Mouse (Mus musculus): ENCODE data around the gene Wdr43. TPM values are rescaled to one million over a fixed set of nuclear protein-coding genes. Genes with fewer than 3 reads are reported as not detected.
A peak's percentile ranks its signal among the peaks of the same experiment; 100 is the strongest.
"Not testable (repeated sequence)": the region's sequence is repeated elsewhere in the genome, so short reads cannot be mapped to it uniquely, and the experiment has no call there.

The Wdr43 gene
- polyA plus RNA-seq, 1 experiment from 2014 or later = 65.2 TPM

DNA sequence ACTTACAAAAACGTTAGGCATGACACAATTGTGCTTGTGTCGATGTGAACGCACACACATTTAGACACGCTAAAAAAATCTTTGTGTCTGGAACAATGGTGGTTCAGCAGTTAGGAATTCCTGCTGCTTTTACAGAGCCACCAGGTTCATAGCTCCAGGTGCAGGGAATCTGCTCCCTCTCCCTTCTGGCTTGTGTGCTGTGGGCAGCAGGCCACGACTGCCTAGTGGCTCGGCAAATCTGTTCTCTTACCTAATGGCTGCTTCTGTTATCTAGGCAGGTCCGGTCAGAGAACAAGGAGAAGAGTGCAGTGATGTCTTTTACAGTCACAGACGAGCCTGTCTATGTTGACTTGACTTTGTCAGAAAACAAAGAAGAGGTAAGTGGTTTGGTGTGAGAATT lies 17.7 kb downstream of the Wdr43 start:
- H3K27ac ChIP-seq (ENCODE audit: low read length) = no peak overlapping the region
- no peak overlapping the region for H3K9ac ChIP-seq (ENCODE audit: low read depth, low read length)
- no peaks in the 10 kb centered on the region for H3K4me1 ChIP-seq (ENCODE audit: control insufficient read depth, insufficient read depth, low read length)
- no peak for ATAC-seq
- no peaks in the 10 kb centered on the region for H3K27me3 ChIP-seq (replicated peaks; ENCODE audit: control insufficient read depth, insufficient read depth, low read length)
- H3K4me3 ChIP-seq (ENCODE audit: low read length) = no peak overlapping the region
- H3K4me2 ChIP-seq (ENCODE audit: low read depth, low read length) = no peak overlapping the region
- no peaks in the 10 kb centered on the region for H3K9me3 ChIP-seq (ENCODE audit: control insufficient read depth, low read length)
- H3K36me3 ChIP-seq (ENCODE audit: control insufficient read depth, insufficient read depth, low read length) = peaks cover 18% of the 10 kb centered on the region
- 90% methylated on average over 8 of the region's 8 CpGs for WGBS

DNA sequence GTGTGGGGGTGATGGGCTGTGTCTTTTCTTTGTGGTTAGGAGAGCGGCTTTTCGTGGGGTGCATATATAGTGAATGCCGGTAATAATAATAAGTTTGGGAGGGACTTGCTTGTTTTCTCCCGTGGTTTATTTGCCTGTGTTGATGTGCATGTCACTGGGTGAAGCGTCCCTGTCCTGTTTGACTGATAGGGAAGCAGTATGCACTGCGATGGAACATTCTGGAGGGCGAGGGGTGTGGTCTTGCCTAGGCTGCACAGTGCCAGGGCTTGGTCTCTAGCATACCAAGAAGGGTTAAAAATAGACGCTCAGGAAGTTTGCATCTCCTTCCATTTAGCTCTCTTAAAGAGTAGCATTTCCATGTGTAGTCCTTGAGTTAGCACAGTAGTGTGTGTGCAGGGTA lies 21.1 kb downstream of the Wdr43 start:
- Histone ChIP-seq H3K9ac (ENCODE audit: low read depth, low read length) (no peak overlapping the region), H3K36me3 (ENCODE audit: control insufficient read depth, insufficient read depth, low read length) (peaks cover 26% of the 10 kb centered on the region), H3K27me3 (replicated peaks; ENCODE audit: control insufficient read depth, insufficient read depth, low read length) (no peaks in the 10 kb centered on the region), H3K27ac (ENCODE audit: low read length) (no peak overlapping the region), H3K4me1 (ENCODE audit: control insufficient read depth, insufficient read depth, low read length) (no peaks in the 10 kb centered on the region), H3K4me3 (ENCODE audit: low read length) (no peak overlapping the region), H3K4me2 (ENCODE audit: low read depth, low read length) (no peak overlapping the region), H3K9me3 (ENCODE audit: control insufficient read depth, low read length) (no peaks in the 10 kb centered on the region)
- 91% methylated on average over 8 of the region's 8 CpGs for WGBS
- no peak for ATAC-seq

DNA sequence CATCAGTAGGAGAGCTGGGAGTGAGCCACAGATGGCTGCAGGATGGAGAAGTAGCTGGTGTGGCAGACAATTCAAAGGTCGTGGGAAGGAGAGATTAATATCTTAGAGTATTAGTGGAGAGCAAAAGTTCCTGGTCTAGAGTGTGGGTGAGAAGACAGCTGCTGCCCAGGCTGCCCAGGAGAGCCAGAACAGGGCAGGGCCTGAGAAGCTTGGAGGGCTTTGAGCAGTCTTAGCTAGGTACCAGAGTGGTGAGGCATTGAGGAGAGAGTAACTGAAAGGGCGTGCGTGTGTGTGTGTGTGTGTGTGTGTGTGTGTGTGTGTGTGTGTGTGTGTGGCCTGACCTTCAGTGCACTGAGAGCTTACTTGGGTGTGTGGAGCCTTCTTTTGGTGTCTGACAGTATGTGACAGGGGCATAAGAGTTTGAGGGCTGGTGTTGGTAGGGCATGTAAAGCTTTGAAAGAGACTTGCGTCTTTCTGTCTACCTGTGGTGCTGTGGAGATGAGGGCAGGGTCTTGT lies 22.1 kb downstream of the Wdr43 start:
- Histone ChIP-seq H3K27me3 (replicated peaks; ENCODE audit: control insufficient read depth, insufficient read depth, low read length) (no peaks in the 10 kb centered on the region), H3K27ac (ENCODE audit: low read length) (no peak overlapping the region), H3K4me3 (ENCODE audit: low read length) (no peak overlapping the region), H3K9me3 (ENCODE audit: control insufficient read depth, low read length) (no peaks in the 10 kb centered on the region), H3K4me2 (ENCODE audit: low read depth, low read length) (no peak overlapping the region), H3K4me1 (ENCODE audit: control insufficient read depth, insufficient read depth, low read length) (no peaks in the 10 kb centered on the region), H3K36me3 (ENCODE audit: control insufficient read depth, insufficient read depth, low read length) (peaks cover 26% of the 10 kb centered on the region), H3K9ac (ENCODE audit: low read depth, low read length) (no peak overlapping the region)
- ATAC-seq = peak; percentile 53; the same call in 1 of the 2 replicates
- WGBS = 92% methylated on average over 4 of the region's 4 CpGs

DNA sequence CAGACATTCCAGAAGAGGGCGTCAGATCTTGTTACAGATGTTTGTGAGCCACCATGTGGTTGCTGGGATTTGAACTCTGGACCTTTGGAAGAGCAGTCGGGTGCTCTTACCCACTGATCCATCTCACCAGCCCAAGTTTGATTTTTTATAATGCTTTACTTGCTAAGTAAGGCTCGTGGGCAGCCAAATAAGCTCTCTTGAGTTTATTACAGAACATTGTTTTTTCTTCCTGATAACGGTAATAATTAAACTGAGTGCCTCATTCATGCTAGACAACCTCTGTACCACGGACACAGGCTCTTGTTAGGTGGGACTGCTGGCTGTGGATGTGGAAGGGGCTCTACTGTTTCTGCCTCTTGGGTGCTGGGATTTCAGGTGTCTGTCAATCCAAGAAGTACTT lies 23.4 kb downstream of the Wdr43 start:
- not testable (repeated sequence) for H3K27me3 ChIP-seq (replicated peaks; ENCODE audit: control insufficient read depth, insufficient read depth, low read length); H3K9me3 ChIP-seq (ENCODE audit: control insufficient read depth, low read length); H3K9ac ChIP-seq (ENCODE audit: low read depth, low read length); H3K4me3 ChIP-seq (ENCODE audit: low read length); H3K4me1 ChIP-seq (ENCODE audit: control insufficient read depth, insufficient read depth, low read length); H3K4me2 ChIP-seq (ENCODE audit: low read depth, low read length); H3K27ac ChIP-seq (ENCODE audit: low read length)
- H3K36me3 ChIP-seq (ENCODE audit: control insufficient read depth, insufficient read depth, low read length) = peaks cover 21% of the 10 kb centered on the region
- WGBS = 54% methylated on average over 5 of the region's 5 CpGs
- 0 out of 2 replicates have a peak, but pooled peaks have one; percentile 47 for ATAC-seq

DNA sequence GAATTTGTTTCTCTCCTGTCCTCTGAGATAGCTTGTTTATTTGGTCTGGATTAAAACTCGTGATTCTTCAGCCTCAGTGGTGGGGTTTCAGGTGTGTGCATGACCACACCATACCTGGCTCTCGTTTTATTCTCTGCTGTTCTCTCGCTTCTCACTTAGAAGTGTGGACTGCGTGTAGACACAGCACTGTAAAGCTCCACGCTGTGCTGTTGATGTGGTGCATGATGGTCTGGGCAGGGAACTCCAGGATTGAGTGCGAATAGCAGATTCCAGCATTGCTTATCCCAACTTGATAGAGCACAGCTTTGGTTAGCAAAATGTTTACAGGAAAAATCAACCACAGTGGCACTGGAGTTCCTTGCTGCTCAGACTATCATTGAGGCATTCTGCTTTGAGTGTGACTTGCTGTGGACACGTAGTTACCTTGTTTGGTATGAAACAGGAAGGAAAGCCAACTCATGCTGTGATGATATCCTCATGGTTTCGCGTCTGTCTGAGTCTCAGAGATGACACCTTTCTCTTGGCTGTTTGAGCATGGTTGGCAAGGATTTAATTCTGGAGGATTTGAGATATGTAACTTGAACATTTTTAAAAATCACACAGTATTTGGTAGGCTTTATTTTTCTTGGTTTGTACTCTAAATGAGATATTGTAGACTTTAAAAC lies 24.9 kb downstream of the Wdr43 start:
- H3K36me3 ChIP-seq (ENCODE audit: control insufficient read depth, insufficient read depth, low read length) = peaks cover 14% of the 10 kb centered on the region
- no peaks in the 10 kb centered on the region for H3K9me3 ChIP-seq (ENCODE audit: control insufficient read depth, low read length)
- H3K4me1 ChIP-seq (ENCODE audit: control insufficient read depth, insufficient read depth, low read length) = no peaks in the 10 kb centered on the region
- no peak overlapping the region for H3K4me3 ChIP-seq (ENCODE audit: low read length)
- WGBS = 91% methylated on average over 9 of the region's 9 CpGs
- H3K4me2 ChIP-seq (ENCODE audit: low read depth, low read length) = no peak overlapping the region
- no peaks in the 10 kb centered on the region for H3K27me3 ChIP-seq (replicated peaks; ENCODE audit: control insufficient read depth, insufficient read depth, low read length)
- no peak for ATAC-seq
- no peak overlapping the region for H3K9ac ChIP-seq (ENCODE audit: low read depth, low read length)
- no peak overlapping the region for H3K27ac ChIP-seq (ENCODE audit: low read length)

DNA sequence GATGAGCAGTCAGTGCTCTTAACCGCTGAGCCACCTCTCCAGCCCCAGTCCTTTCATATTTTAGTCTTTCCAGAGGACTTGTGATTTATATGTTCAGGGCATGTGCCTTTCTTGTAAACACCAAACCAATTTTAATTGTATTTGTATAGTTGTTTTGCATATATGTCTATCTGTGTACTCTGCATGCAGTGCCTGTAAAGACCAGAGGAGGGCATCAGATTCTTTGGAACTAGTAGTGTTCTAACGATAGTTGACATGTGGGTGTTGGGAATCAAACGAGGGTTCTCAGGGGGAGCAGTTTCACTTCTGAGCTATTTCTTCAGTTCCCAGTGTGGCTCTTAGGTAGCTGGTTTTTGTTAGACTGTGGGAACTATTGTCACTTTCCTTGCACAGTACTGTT lies 26.5 kb downstream of the Wdr43 start:
- Histone ChIP-seq H3K27me3 (replicated peaks; ENCODE audit: control insufficient read depth, insufficient read depth, low read length) (no peaks in the 10 kb centered on the region), H3K36me3 (ENCODE audit: control insufficient read depth, insufficient read depth, low read length) (peaks cover 10% of the 10 kb centered on the region; the same call in 1 of the 2 replicates), H3K4me1 (ENCODE audit: control insufficient read depth, insufficient read depth, low read length) (no peaks in the 10 kb centered on the region), H3K27ac (ENCODE audit: low read length) (no peak overlapping the region), H3K9ac (ENCODE audit: low read depth, low read length) (no peak overlapping the region), H3K4me3 (ENCODE audit: low read length) (no peak overlapping the region), H3K9me3 (ENCODE audit: control insufficient read depth, low read length) (no peaks in the 10 kb centered on the region), H3K4me2 (ENCODE audit: low read depth, low read length) (no peak overlapping the region)
- ATAC-seq = no peak
- WGBS = 82% methylated on average over 3 of the region's 3 CpGs

DNA sequence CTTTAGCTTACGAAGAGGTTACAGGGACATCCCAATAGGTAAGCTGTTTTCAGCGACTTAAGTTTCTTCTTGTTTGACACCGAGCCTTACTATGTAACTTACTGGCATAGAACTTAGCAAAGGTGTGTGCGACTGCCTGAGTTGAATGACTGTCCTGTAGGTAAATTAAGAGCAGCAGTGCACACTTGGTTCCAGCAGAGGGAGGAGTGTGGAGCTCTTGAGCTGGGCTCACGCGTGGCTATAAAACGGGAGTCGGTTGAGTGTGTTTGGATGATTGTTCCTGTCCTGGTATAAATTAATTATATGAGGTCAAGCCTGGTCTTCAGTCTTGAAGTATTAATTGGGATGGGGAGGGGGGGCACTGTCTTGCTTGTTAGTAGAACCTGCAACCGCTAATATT lies 34.3 kb downstream of the Wdr43 start:
- H3K4me3 ChIP-seq (ENCODE audit: low read length) = no peak overlapping the region
- H3K27me3 ChIP-seq (replicated peaks; ENCODE audit: control insufficient read depth, insufficient read depth, low read length) = no peaks in the 10 kb centered on the region
- no peak overlapping the region for H3K4me2 ChIP-seq (ENCODE audit: low read depth, low read length)
- 89% methylated on average over 9 of the region's 9 CpGs for WGBS
- H3K9ac ChIP-seq (ENCODE audit: low read depth, low read length) = no peak overlapping the region
- no peak for ATAC-seq
- H3K9me3 ChIP-seq (ENCODE audit: control insufficient read depth, low read length) = no peaks in the 10 kb centered on the region
- no peak overlapping the region for H3K27ac ChIP-seq (ENCODE audit: low read length)
- H3K36me3 ChIP-seq (ENCODE audit: control insufficient read depth, insufficient read depth, low read length) = peaks cover 15% of the 10 kb centered on the region
- no peaks in the 10 kb centered on the region for H3K4me1 ChIP-seq (ENCODE audit: control insufficient read depth, insufficient read depth, low read length)

DNA sequence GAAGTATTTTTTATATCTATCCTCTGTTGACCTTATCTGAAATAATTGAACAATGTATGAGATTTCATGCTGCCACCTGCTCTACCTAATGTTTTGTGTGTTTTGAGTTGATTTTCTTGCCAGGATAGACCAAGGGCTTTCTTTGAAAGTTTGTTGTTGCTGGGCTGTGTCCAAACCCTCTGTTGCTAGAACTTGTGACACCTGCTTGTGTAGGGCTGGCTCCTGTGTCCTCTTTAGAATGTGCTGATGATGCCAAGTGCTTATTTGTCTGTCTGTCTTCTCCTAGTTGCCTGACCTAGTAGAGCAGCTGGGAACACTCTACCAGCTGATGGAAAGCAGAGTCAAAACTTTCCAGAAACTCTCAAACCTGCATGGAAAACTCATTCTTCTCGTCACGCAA lies 36.8 kb downstream of the Wdr43 start:
- Histone ChIP-seq H3K4me1 (ENCODE audit: control insufficient read depth, insufficient read depth, low read length) (no peaks in the 10 kb centered on the region), H3K36me3 (ENCODE audit: control insufficient read depth, insufficient read depth, low read length) (peaks cover 19% of the 10 kb centered on the region), H3K4me3 (ENCODE audit: low read length) (no peak overlapping the region), H3K4me2 (ENCODE audit: low read depth, low read length) (no peak overlapping the region), H3K9me3 (ENCODE audit: control insufficient read depth, low read length) (no peaks in the 10 kb centered on the region), H3K27me3 (replicated peaks; ENCODE audit: control insufficient read depth, insufficient read depth, low read length) (no peaks in the 10 kb centered on the region), H3K27ac (ENCODE audit: low read length) (no peak overlapping the region), H3K9ac (ENCODE audit: low read depth, low read length) (no peak overlapping the region)
- no peak for ATAC-seq
- WGBS = 93% methylated on average over 2 of the region's 2 CpGs

DNA sequence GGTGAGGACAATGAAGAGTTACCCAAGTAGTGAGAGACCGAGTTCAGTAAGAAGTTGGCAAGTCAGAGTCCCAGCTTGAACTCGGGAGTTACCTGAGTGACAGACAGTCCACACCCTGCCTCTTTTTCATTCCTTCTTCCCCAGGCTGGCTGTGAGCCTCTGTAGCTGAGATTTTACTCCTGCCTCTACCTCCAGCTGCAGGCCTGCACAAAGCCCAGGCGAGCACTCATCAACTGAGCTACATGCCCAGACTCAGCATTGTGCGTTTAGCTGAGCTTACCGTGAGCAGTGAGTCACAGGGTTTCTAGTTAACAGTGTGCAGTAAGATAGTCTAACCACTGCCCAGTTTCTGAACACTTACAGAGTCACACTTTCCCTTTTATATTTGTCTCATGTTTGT lies 37.2 kb downstream of the Wdr43 start:
- 91% methylated on average over 5 of the region's 5 CpGs for WGBS
- Histone ChIP-seq H3K27me3 (replicated peaks; ENCODE audit: control insufficient read depth, insufficient read depth, low read length) (no peaks in the 10 kb centered on the region), H3K4me1 (ENCODE audit: control insufficient read depth, insufficient read depth, low read length) (no peaks in the 10 kb centered on the region), H3K9ac (ENCODE audit: low read depth, low read length) (no peak overlapping the region), H3K27ac (ENCODE audit: low read length) (no peak overlapping the region), H3K4me2 (ENCODE audit: low read depth, low read length) (no peak overlapping the region), H3K9me3 (ENCODE audit: control insufficient read depth, low read length) (no peaks in the 10 kb centered on the region), H3K4me3 (ENCODE audit: low read length) (no peak overlapping the region), H3K36me3 (ENCODE audit: control insufficient read depth, insufficient read depth, low read length) (peaks cover 19% of the 10 kb centered on the region)
- no peak for ATAC-seq

DNA sequence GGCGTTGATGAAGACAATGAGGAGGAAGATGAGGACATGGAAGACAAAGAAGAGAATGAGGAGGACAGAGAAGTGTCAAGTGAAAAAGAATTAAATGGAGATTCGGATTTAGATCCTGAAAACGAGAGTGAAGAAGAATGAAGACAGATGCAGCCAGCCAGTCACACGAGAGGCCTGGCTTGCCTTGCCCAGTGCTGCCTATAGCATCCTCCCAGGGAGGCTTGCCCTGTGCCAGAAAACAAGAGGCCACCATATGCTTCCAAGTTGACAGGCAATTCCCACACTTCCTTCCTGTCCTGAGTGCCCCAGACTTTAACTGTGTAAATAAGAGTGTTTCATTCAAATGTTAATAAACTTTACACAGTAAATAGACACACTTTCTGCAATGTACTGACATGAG lies 41.8 kb downstream of the Wdr43 start:
- H3K27ac ChIP-seq (ENCODE audit: low read length) = no peak overlapping the region

More for the DNA sequence above, 41.8 kb downstream of the Wdr43 start:
- no peak for ATAC-seq
- WGBS = 80% methylated on average over 4 of the region's 4 CpGs
- H3K4me3 ChIP-seq (ENCODE audit: low read length) = no peak overlapping the region
- peaks cover 12% of the 10 kb centered on the region for H3K36me3 ChIP-seq (ENCODE audit: control insufficient read depth, insufficient read depth, low read length)
- H3K27me3 ChIP-seq (replicated peaks; ENCODE audit: control insufficient read depth, insufficient read depth, low read length) = no peaks in the 10 kb centered on the region
- H3K9me3 ChIP-seq (ENCODE audit: control insufficient read depth, low read length) = no peaks in the 10 kb centered on the region
- no peak overlapping the region for H3K4me2 ChIP-seq (ENCODE audit: low read depth, low read length)
- no peak overlapping the region for H3K9ac ChIP-seq (ENCODE audit: low read depth, low read length)
- no peaks in the 10 kb centered on the region for H3K4me1 ChIP-seq (ENCODE audit: control insufficient read depth, insufficient read depth, low read length)

Measured in intestine, embryonic 16.5 days (tissue).